Mouse (Mus musculus) CD4-positive helper T cell, adult 2 months (primary cell): ENCODE measurements around the gene Timp2.
A peak's percentile ranks its signal among the peaks of the same experiment; 100 is the strongest.

Source experiments
- DNase-seq: peaks from one replicate; pipeline ENCODE4 v3.0.0-alpha.2; 2012; ENCODE audit warnings: low read depth, missing footprints, low spot score

Gene Timp2

DNA sequence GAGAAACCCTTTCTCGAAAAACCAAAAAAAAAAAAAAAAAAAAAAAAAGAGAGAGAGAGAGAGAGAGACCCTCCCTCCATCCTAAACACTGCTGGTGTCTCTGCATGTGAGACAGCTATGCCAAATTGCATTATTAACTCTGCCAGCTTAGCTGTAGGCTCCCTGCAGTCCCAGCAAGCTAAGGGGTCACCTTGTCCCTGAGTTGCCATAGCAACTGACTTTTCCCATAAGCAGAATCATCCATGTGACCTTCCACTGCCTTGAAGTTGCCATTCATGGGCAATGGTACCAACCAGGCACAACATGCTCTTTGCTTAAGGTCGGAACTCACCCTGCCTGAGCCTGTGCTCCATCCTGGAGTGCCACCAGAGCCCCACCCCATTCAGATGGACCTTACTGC, 60.5 kb downstream of the Timp2 start:
- DNase-seq = no peak

- DNase-seq = no peak
These were observed 62.9 kb downstream of the Timp2 start for GRCm38 (mm10) chr11:118292671-118293070.

- peak; percentile 100 for DNase-seq
These were observed 65.3 kb downstream of the Timp2 start, which contains the start of gene Usp36 for GRCm38 (mm10) chr11:118289999-118290889. Gene Usp36, minus strand, starts transcription at chr11:118290244.

GRCm38 (mm10) chr11:118289562-118289961, 66.0 kb downstream of the Timp2 start:
- no peak for DNase-seq

- peak; percentile 54 for DNase-seq
These were observed 66.5 kb downstream of the Timp2 start for GRCm38 (mm10) chr11:118289037-118289511.

DNA sequence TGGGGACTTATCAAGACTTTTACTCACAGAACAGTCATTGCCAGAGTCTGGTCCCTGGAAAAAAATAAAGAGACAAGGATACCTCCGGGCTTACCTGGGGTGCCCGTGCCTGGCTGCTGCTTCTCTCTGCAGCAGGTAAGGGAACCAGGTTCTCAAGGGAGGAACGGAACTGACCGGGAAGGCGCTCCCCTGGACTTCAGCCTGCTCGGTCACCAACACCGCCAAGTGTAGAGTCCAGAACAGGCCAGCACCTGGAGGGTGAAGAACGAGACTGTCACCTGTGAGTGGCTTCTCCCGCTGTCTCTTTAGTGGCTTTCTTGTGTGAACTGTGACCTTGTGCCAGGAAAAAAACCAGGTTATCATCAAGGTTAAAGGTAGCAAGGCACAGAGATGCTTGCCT, 68.0 kb downstream of the Timp2 start:
- DNase-seq = no peak

DNA sequence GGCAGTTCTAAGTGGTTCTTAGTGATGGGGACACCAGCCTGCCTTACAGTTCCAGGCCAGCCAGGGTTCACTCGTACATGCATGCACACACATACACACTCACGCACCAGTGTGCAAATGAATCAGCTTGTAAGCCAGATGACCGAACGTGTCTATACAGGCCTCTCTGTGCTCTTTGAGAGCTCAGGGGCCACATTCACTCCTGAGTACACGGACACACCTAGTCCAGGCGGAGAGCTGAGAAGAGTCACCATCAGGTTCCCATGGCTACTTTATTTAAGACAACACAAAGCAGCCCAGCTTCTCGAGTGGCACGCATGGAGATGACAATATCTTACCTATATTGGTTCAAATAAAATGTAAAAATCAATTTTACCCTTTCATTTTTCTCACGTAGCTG, 69.1 kb downstream of the Timp2 start:
- DNase-seq = no peak

DNA sequence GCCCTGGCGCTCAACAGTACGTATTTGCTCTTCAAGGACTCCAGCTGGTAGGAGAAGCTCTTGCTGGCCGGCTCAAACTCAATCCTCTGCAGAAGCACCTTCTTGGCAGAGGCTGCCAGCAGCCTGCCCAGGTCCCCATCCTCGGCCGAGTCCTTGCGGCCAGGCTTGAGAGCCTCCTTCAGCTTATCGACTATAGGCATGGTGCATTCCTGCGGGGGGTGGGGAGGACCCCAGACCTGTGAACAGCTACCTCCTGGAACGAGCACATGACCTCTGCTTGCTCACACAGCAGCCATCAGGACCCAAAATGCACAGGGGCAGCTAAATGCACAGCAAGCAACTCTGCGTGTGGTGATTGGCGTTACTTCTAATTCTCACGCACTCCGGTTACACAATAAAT, 69.7 kb downstream of the Timp2 start:
- no peak for DNase-seq

GRCm38 (mm10) chr11:118280218-118280617, 75.3 kb downstream of the Timp2 start:
- DNase-seq = no peak

- no peak for DNase-seq
These were observed 79.2 kb downstream of the Timp2 start for GRCm38 (mm10) chr11:118276328-118276727.

- DNase-seq = no peak
These were observed 80.4 kb downstream of the Timp2 start for GRCm38 (mm10) chr11:118275092-118275491.

GRCm38 (mm10) chr11:118269827-118270226, 85.7 kb downstream of the Timp2 start:
- peak; percentile 38 for DNase-seq

GRCm38 (mm10) chr11:118266666-118267046, 88.9 kb downstream of the Timp2 start:
- peak; percentile 57 for DNase-seq

- no peak for DNase-seq
These were observed 89.4 kb downstream of the Timp2 start for GRCm38 (mm10) chr11:118266044-118266665.

- no peak for DNase-seq
These were observed 89.9 kb downstream of the Timp2 start for GRCm38 (mm10) chr11:118265621-118266020.

DNA sequence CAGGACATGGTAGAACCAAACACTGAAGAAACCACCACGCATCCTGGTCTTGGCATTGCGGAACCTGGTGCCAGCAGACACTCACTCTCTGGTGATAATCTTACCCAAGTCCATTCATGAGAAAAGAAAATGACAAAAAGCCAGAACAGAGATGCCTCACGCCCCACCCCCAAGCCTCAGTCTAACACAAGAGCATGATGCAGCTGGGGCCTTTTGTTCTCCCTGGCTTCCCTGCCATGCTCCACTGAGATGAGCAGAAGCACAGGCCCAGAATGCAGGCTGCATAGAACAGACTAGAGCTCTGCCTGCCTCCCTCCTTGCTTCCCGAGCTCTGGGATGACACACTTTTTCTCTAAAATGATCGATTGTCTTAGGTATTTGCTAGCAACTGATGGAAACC, 92.4 kb downstream of the Timp2 start:
- DNase-seq = no peak

- peak; percentile 66 for DNase-seq
These were observed 95.5 kb downstream of the Timp2 start for GRCm38 (mm10) chr11:118260081-118260480.

DNA sequence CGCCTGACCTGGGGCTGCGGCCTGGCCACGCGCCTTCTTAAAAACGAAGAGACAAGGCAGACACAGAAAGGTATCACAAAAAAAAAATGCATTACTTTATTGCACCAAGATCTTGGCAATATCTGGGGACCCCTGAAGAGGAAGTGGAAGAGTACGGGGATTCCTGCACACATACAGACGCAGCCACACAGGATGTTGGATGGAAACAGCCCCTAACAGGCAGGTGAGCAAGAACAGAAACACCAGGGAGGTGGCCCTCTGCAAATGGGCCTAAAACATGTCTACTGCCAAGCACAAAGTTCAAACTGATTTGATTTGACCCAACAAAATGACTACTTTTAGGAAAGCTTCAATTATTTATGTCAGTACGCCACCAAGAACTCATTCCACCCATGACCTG, 96.0 kb downstream of the Timp2 start:
- peak; percentile 32 for DNase-seq

DNA sequence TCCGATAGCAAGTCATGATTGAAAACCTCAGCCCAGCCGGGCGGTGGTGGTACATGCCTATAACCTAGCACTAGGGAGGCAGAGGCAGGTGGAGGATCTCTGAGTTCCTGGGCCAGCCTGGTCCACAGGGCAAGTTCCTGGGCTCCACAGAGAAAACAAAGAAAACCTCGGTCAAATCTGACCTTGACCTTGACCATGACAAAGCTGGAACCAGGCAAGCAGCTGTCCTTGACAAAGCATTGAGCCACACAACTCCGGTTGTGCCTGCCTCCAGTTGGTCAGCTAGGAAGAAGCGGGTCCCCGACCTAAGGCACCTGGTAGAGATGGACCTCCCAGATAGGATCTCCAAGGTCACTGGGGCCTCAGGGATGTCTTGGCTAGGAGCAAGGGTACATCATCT, 99.2 kb downstream of the Timp2 start:
- DNase-seq = no peak

DNA sequence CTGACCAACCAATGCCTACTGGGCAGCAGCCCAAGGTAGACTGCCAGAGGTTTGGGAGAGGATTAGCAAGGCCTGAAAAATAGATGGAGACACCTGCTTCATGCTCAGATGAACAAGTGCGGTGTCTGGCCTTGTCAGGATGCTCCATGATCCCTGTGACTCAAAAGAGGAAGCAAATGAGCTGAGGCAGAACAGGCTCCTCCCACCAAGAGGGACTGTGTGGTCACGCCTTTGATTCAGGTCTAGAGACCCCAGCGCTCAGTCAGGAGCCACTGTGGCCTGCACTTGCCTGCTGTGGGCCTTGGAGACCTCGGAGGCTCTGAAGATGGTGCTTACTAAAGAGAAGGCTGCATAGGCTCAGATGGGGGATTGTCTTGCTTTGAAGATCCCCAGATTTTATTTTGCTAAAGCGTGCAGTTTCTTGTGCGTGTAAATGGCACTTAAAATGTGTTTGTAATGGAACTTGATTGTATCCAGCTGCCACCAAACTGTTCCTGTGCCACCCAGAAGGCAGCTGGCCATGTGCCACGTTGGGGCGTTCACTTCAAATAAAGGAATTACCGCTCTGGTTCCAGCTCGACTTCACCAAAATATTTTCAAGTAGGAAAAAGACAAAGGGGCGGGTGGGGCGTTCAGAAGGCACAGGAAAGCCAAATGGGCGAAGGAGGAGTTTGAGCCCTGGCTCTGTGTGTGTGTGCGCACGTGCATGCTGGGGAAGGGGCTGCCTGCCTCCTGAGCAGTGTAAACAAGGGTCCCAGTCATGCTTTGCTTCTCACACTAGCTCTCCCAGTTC, 101.2 kb downstream of the Timp2 start:
- no peak for DNase-seq

DNA sequence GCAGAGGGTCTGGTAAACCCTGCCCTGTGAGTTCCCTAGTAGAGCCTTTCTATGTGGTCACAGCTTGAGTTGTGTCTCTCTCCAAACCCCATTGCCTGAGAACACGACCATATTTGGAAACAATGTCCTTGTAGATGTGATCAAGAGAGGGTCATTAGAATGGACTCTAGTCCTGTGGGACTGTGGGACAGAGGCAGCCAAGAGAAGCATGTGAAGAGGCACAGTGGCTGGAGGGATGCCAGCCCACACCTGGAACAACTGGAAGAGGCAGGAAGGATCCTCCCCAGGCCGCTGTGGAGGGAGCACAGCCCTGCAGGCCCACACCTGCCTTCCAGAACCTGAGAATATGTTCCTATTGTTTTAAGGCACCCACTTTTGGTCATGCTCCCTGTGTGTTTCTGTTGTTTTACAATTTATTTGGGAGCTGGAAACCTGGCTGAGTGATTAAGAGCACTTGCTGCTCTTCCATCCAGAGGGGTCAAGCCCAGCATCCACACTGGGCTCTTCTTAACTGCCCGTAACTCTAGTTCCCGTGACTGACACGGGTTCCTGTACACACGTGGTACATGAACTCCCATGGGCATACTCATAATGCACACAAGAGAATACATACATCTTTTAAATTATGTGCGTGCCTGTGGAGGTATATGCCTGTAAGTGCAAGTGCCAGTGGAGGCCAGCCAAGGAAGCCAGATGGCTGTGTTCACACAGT, 101.9 kb downstream of the Timp2 start:
- DNase-seq = no peak
